Mouse (Mus musculus) cerebellum, postnatal 36 days (tissue): Measurements from ENCODE around the gene Ext2.

Source experiments
- DNase-seq, 2 experiments: peaks; one replicate each; pipeline ENCODE4 v3.0.0; 2021 to 2022; ENCODE audit warnings: mixed read lengths in 2 of 2

Ext2 gene

GRCm38 (mm10) chr2:93776267-93777055, 45.9 kb downstream of the Ext2 start:
- no peak for DNase-seq

GRCm38 (mm10) chr2:93775431-93775830, 46.9 kb downstream of the Ext2 start:
- DNase-seq, result no peak

DNA sequence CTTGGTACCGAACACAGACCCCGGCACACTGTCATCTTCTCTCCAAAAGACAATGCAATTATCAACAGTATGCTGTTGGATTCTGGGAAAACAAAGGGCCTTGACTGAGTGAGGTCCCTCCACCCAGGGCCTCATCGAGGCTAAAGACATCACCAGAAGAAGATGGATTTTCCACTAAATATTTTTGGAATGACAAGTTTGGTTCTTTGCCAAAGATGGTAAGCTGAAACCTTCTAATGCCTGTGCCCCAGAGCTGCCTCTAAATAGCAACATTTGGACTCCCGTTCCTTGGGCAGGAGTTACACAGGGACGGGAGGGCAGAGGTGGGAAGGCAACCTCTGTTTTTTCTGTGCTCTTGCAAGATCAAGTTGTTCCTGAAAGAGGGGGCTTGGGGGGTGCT, 47.4 kb downstream of the Ext2 start:
- no peak for DNase-seq

GRCm38 (mm10) chr2:93772765-93773085, 49.6 kb downstream of the Ext2 start:
- no peak for DNase-seq

GRCm38 (mm10) chr2:93772054-93772764, 50.2 kb downstream of the Ext2 start:
- no peak for DNase-seq

- DNase-seq, result no peak
These were observed 51.5 kb downstream of the Ext2 start for GRCm38 (mm10) chr2:93770895-93771294.

- DNase-seq, result no peak
These were observed 52.5 kb downstream of the Ext2 start for GRCm38 (mm10) chr2:93769875-93770274.

- DNase-seq, result no peak
These were observed 56.6 kb downstream of the Ext2 start for GRCm38 (mm10) chr2:93765721-93766120.

DNA sequence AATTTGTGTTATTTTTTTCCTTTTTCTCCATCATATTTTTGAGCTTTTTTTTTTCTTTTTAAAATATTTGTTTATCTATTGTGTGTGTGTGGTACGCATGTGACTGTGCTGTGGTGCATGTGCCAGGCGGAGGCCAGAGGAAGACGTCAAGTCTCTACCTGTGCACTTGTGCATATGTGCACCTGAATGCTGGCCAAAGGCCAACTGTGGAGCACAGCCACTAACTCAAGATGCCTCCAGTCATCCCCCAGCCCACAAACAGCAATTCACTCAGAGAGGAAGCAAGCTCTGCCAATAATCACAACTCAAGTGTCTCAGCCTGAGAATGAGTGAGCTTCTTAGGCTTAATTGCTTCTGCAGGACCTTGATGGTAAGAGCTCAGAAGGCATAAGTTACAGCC, 58.2 kb downstream of the Ext2 start:
- no peak for DNase-seq

- no peak for DNase-seq
These were observed 62.0 kb downstream of the Ext2 start for GRCm38 (mm10) chr2:93760389-93760788.

GRCm38 (mm10) chr2:93759173-93759572, 63.2 kb downstream of the Ext2 start:
- no peak for DNase-seq

- no peak for DNase-seq
These were observed 64.1 kb downstream of the Ext2 start for GRCm38 (mm10) chr2:93758298-93758697.

DNA sequence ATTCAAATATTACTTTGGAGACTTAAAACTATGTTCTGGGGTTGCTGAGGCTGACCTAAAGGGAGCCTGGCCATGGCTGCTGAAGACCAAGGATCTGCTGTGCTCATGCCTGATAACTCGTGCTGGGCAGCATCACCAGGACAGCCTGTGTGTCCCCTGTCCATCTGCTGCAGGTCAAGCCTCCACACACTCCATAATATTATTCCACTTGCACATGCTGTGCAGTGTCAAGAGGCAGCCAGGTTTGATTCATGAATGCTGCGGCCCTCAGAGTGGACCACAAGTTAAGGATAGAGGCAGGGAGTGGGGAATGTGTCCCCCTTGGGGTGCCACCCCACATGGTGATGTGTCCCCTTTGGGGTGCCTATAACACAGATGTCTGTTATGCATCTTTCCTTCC, 68.0 kb downstream of the Ext2 start:
- peak; percentile 62 to 66 for DNase-seq

- DNase-seq, result peak in 1 of 2 experiments; percentile 31
These were observed 69.1 kb downstream of the Ext2 start for GRCm38 (mm10) chr2:93753147-93753758.

DNA sequence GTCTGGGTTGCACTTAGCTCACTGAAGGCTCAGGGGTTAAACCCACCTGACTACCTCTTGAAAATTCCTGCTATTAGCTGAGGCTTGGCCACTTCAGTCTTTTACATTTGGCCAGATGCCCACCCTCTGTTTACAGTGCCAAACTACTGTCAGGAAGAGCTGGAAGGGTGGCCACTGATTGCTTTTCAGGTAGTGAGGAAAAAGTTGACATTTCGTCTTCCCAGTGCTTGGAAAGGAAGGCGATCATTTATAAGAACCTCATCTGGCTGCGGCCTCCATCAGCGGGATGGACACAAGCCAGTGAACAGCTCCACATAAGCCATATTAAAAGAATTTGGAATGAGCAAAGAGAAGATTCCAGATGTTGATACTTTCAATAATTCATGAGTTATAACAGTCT, 72.7 kb downstream of the Ext2 start:
- no peak for DNase-seq

- no peak for DNase-seq
These were observed 74.7 kb downstream of the Ext2 start for GRCm38 (mm10) chr2:93747538-93748126.

DNA sequence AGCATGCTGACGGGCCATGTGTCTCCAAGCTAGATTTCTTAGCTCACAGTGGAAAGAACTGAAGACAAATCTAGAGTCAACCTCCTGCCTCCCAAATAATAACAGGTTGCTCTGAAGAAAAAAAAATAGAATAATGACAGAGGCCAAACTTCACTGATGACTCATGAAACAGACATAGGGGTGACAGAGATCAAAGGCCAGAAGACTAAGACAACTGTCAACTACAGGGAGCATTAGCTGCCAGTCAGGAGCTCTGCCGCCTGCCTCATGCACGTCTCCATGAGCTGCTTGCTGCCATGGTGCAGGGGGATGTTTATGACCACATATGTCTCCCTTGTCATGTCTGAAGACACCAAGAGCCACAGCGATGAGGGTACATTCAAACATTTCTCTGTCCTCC, 75.7 kb downstream of the Ext2 start:
- DNase-seq, result no peak

DNA sequence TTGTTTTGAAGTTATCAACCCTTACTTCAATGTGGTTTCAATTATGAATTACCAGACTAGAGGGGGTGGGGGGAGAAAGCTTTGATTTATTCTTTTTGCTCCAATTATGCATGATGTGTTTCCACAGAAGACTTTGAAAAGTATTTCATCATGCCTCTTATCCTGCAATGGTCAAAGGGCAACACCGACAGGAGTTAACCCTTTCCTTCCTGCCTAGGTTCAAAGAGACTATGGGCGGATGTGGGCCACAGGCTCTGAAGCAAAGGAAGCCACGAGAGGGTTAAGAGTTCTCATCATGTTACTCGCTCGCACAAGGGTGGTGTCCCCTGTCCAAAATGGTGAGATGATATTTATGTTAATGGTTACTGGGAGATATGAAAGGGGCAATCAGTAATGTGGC, 76.2 kb downstream of the Ext2 start:
- no peak for DNase-seq

- no peak for DNase-seq
These were observed 76.6 kb downstream of the Ext2 start for GRCm38 (mm10) chr2:93745741-93746140.

- peak; percentile 61 to 70 for DNase-seq
These were observed 77.8 kb downstream of the Ext2 start for GRCm38 (mm10) chr2:93744346-93745229.

- no peak for DNase-seq
These were observed 80.7 kb downstream of the Ext2 start for GRCm38 (mm10) chr2:93741700-93742099.

GRCm38 (mm10) chr2:93739044-93739569, 83.3 kb downstream of the Ext2 start:
- DNase-seq, result no peak
